Mouse (Mus musculus) CH12.LX (cell line): ENCODE results near the gene Frat1. TPM values are rescaled to one million over a fixed set of nuclear protein-coding genes. Genes with fewer than 3 reads are reported as not detected.

Source experiments
- DNase-seq: peaks from one replicate; pipeline ENCODE4 v3.0.0-alpha.2; 2013; ENCODE audit errors: extremely low read depth
- H3K27ac ChIP-seq: 2 replicates; pipeline ENCODE4 v1.5.1; 2012; ENCODE audit warnings: low read depth, mild to moderate bottlenecking, control low read depth, moderate library complexity; ENCODE audit not compliant: insufficient read depth
- H3K27me3 ChIP-seq: replicated peaks from 2 replicates; pipeline ENCODE3; 2012; ENCODE audit warnings: inconsistent platforms
- H3K36me3 ChIP-seq, 2 experiments: replicated peaks in 1 of 2; 2 replicates each; pipeline versions ENCODE3 to v1.6.1; 2012; ENCODE audit warnings: inconsistent platforms in 1 of 2, low read length in 1 of 2, mild to moderate bottlenecking in 1 of 2, mixed read lengths in 1 of 2, moderate library complexity in 1 of 2; ENCODE audit not compliant: control insufficient read depth in 1 of 2, insufficient read depth in 1 of 2
- H3K4me1 ChIP-seq, 2 experiments: 2 replicates each; pipeline ENCODE4 v1.6.1; 2012; ENCODE audit warnings: inconsistent platforms in 1 of 2, moderate library complexity in 1 of 2; ENCODE audit not compliant: insufficient read depth in 2 of 2, control insufficient read depth in 1 of 2
- H3K4me2 ChIP-seq: 2 replicates; pipeline ENCODE4 v1.6.1; 2012; ENCODE audit warnings: low read depth, mild to moderate bottlenecking, control low read depth; ENCODE audit not compliant: poor library complexity, insufficient read depth, severe bottlenecking
- H3K4me3 ChIP-seq, 3 experiments: fragments of 150-350 bp in 1 of 3; sonication (generic) in 1 of 3; replicated peaks in 1 of 3; 2 replicates each; pipeline versions ENCODE3 to v1.5.1; 2011 to 2012; ENCODE audit warnings: low read depth in 2 of 3, low read length in 2 of 3, mild to moderate bottlenecking in 2 of 3, moderate library complexity in 2 of 3, control low read depth in 1 of 3, improper control_type of control experiment in 1 of 3, inconsistent platforms in 1 of 3, mixed read lengths in 1 of 3; ENCODE audit not compliant: poor library complexity in 1 of 3
- H3K79me2 ChIP-seq: replicated peaks from 2 replicates; pipeline ENCODE4 v1.6.1; 2012; ENCODE audit warnings: mild to moderate bottlenecking, moderate library complexity; ENCODE audit not compliant: control insufficient read depth, poor library complexity, insufficient read depth, severe bottlenecking; ENCODE audit errors: extremely low read depth
- H3K9ac ChIP-seq: 2 replicates; pipeline ENCODE4 v1.6.1; 2012; ENCODE audit warnings: low read depth, mild to moderate bottlenecking, control low read depth, moderate library complexity; ENCODE audit not compliant: insufficient read depth
- H3K9me3 ChIP-seq: replicated peaks from 2 replicates; pipeline ENCODE3; 2012; ENCODE audit warnings: low read length, inconsistent platforms, mixed read lengths
- BHLHE40 ChIP-seq: IDR thresholded peaks from 2 replicates; pipeline ENCODE4 v1.6.1; 2011; ENCODE audit warnings: mild to moderate bottlenecking, low read depth, low read length, improper control_type of control experiment
- CHD1 ChIP-seq: IDR thresholded peaks from 2 replicates; pipeline ENCODE4 v1.6.1; 2012; ENCODE audit warnings: low read depth, low read length, improper control_type of control experiment, inconsistent platforms
- CHD2 ChIP-seq: IDR thresholded peaks from 2 replicates; pipeline ENCODE4 v1.6.1; 2011; ENCODE audit warnings: low read length, improper control_type of control experiment
- CTCF ChIP-seq, 2 experiments: IDR thresholded peaks in 1 of 2; conservative IDR thresholded peaks in 1 of 2; 2 replicates each; pipeline ENCODE4 v1.5.1; 2011 to 2012; ENCODE audit warnings: low read depth in 2 of 2, low read length in 2 of 2, improper control_type of control experiment in 1 of 2, inconsistent platforms in 1 of 2, mild to moderate bottlenecking in 1 of 2, moderate library complexity in 1 of 2
- E2F4 ChIP-seq: IDR thresholded peaks from 2 replicates; pipeline ENCODE4 v1.6.1; 2011; ENCODE audit warnings: low read depth, low read length, improper control_type of control experiment; ENCODE audit not compliant: insufficient replicate concordance
- ELF1 ChIP-seq: IDR thresholded peaks from 2 replicates; pipeline ENCODE4 v1.6.1; 2014; ENCODE audit warnings: low read depth, mild to moderate bottlenecking, inconsistent platforms, low read length, improper control_type of control experiment
- EP300 ChIP-seq: IDR thresholded peaks from 2 replicates; pipeline ENCODE4 v1.6.1; 2011; ENCODE audit warnings: low read length, improper control_type of control experiment
- ETS1 ChIP-seq: conservative IDR thresholded peaks from 2 replicates; pipeline ENCODE4 v1.6.1; 2012; ENCODE audit warnings: low read depth, mild to moderate bottlenecking, inconsistent platforms, low read length, improper control_type of control experiment, moderate library complexity
- IRF4 ChIP-seq: IDR thresholded peaks from 2 replicates; pipeline ENCODE4 v1.6.1; 2014; ENCODE audit warnings: low read depth, mild to moderate bottlenecking, inconsistent platforms, low read length, improper control_type of control experiment
- JUN ChIP-seq: IDR thresholded peaks from 2 replicates; pipeline ENCODE4 v1.6.1; 2011; ENCODE audit warnings: low read depth, mild to moderate bottlenecking, low read length, improper control_type of control experiment, moderate library complexity; ENCODE audit not compliant: insufficient read depth
- KAT2A ChIP-seq: IDR thresholded peaks from 2 replicates; pipeline ENCODE4 v1.6.1; 2012; ENCODE audit warnings: low read length, improper control_type of control experiment, inconsistent platforms; ENCODE audit not compliant: insufficient replicate concordance
- MAFK ChIP-seq: IDR thresholded peaks from 2 replicates; pipeline ENCODE4 v1.6.1; 2011; ENCODE audit warnings: low read length, improper control_type of control experiment; ENCODE audit not compliant: insufficient replicate concordance
- MAX ChIP-seq: IDR thresholded peaks from 2 replicates; pipeline ENCODE4 v1.6.1; 2011; ENCODE audit warnings: low read length, improper control_type of control experiment
- MAZ ChIP-seq: IDR thresholded peaks from 2 replicates; pipeline ENCODE4 v1.6.1; 2012; ENCODE audit warnings: low read depth, mild to moderate bottlenecking, inconsistent platforms, low read length, improper control_type of control experiment, moderate library complexity
- MXI1 ChIP-seq: IDR thresholded peaks from 2 replicates; pipeline ENCODE4 v1.6.1; 2011; ENCODE audit warnings: mild to moderate bottlenecking, low read depth, low read length, improper control_type of control experiment
- MYC ChIP-seq: IDR thresholded peaks from 2 replicates; pipeline ENCODE4 v1.6.1; 2011; ENCODE audit warnings: low read depth, mild to moderate bottlenecking, improper control_type of control experiment, low read length
- NELFE ChIP-seq: IDR thresholded peaks from 2 replicates; pipeline ENCODE4 v1.6.1; 2011; ENCODE audit warnings: low read depth, low read length, improper control_type of control experiment
- NRF1 ChIP-seq: IDR thresholded peaks from 2 replicates; pipeline ENCODE4 v1.6.1; 2014; ENCODE audit warnings: low read depth, mild to moderate bottlenecking, inconsistent platforms, low read length, improper control_type of control experiment, moderate library complexity
- PAX5 ChIP-seq: IDR thresholded peaks from 2 replicates; pipeline ENCODE4 v1.6.1; 2012; ENCODE audit warnings: low read length, inconsistent platforms, mixed read lengths
- POLR2A ChIP-seq: IDR thresholded peaks from 2 replicates; pipeline ENCODE4 v1.6.1; 2011; ENCODE audit warnings: low read depth, mild to moderate bottlenecking, improper control_type of control experiment, low read length
- RCOR1 ChIP-seq: conservative IDR thresholded peaks from 2 replicates; pipeline ENCODE4 v1.6.1; 2012; ENCODE audit warnings: low read depth, mild to moderate bottlenecking, inconsistent platforms, low read length, improper control_type of control experiment
- SIN3A ChIP-seq: IDR thresholded peaks from 2 replicates; pipeline ENCODE4 v1.6.1; 2012; ENCODE audit warnings: low read length, improper control_type of control experiment, inconsistent platforms
- SMC3 ChIP-seq: IDR thresholded peaks from 2 replicates; pipeline ENCODE4 v1.6.1; 2011; ENCODE audit warnings: low read depth, low read length, improper control_type of control experiment
- UBTF ChIP-seq: IDR thresholded peaks from 2 replicates; pipeline ENCODE4 v1.6.1; 2012; ENCODE audit warnings: low read depth, mild to moderate bottlenecking, inconsistent platforms, low read length, improper control_type of control experiment, moderate library complexity
- USF2 ChIP-seq: conservative IDR thresholded peaks from 2 replicates; pipeline ENCODE4 v1.6.1; 2011; ENCODE audit warnings: low read depth, low read length, improper control_type of control experiment
- ZC3H11A ChIP-seq: IDR thresholded peaks from 2 replicates; pipeline ENCODE4 v1.6.1; 2012; ENCODE audit warnings: low read depth, mild to moderate bottlenecking, inconsistent platforms, low read length, improper control_type of control experiment
- ZMIZ1 ChIP-seq: IDR thresholded peaks from 2 replicates; pipeline ENCODE4 v1.6.1; 2012; ENCODE audit warnings: low read depth, mild to moderate bottlenecking, inconsistent platforms, low read length, improper control_type of control experiment
- dilution Hi-C: fragments of 300-500 bp; cut with MboI; formaldehyde crosslinking; loops from 2 replicates; pipeline ENCODE4 v1.14.3; 2020; ENCODE audit warnings: low sequenced_read_pairs; ENCODE audit not compliant: extremely low pct_unique_long_range_greater_than_20kb, extremely low pct_ligation_motif_present
- in situ Hi-C: fragments of 300-500 bp; cut with MboI; formaldehyde crosslinking; loops from 3 replicates; pipeline ENCODE4 v1.14.3; 2019; ENCODE audit warnings: low sequenced_read_pairs, low pct_ligation_motif_present, low pct_unique_long_range_greater_than_20kb, mixed read lengths
- polyA plus RNA-seq: library from polyadenylated mRNA; unstranded; fragments of >175 nt; gene quantifications from 2 replicates; pipeline ENCODE4 v1.2.1, GENCODE M21; 2012; ENCODE audit warnings: low read depth; ENCODE audit not compliant: insufficient read length
- total RNA-seq, 2 experiments: library from RNA; depleted of rRNA; stranded (reverse); fragments of 300-350 nt in 1 of 2; fragments of >200 nt in 1 of 2; gene quantifications; 2 replicates each; pipeline ENCODE4 v1.2.3; 2012 to 2014

The Frat1 gene
- total and polyA plus RNA-seq, 3 experiments, result 0.64 to 2.0 (median 0.70) TPM

DNA sequence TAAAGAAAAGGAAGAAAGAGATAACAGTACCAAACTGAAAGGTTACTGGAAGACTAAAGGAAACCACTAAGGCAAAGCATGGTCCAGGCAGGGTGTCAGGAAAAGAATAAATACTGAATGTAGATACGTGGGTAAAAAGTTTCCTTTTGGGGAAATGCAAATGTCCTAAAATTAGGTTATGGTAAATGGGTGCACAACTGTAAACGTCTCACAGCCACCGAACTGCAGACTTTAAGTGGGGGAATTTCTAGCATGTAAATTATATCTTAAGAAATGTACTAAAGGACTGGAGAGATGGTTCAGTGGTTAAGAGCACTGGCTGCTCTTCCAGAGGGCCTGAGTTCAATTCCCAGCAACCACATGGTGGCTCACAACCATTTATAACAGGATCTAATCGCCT lies 11.0 kb upstream of the Frat1 start (continued):
- no peak for TF ChIP-seq MAZ
- peak; percentile 69; the same call in 1 of the 2 replicates for TF ChIP-seq MYC
- TF ChIP-seq NRF1, result no peak
- TF ChIP-seq ELF1, result peak; percentile 56; the same call in 1 of the 2 replicates
- no peak for TF ChIP-seq POLR2A
- TF ChIP-seq MAFK, result peak; percentile 57; the same call in 1 of the 2 replicates
- no peak for TF ChIP-seq CHD1
- TF ChIP-seq MXI1, result no peak
- TF ChIP-seq IRF4, result peak; percentile 47; the same call in 1 of the 2 replicates
- TF ChIP-seq PAX5, result no peak
- TF ChIP-seq KAT2A, result no peak
- TF ChIP-seq EP300, result peak; percentile 68
- TF ChIP-seq CTCF (conservative IDR thresholded peaks at IDR 0.05 in 1 of 2, IDR thresholded peaks at IDR 0.05 in 1 of 2; ENCODE audit: low read depth in 2 of 2, low read length in 2 of 2), result no peak
- no peak for TF ChIP-seq MAX

DNA sequence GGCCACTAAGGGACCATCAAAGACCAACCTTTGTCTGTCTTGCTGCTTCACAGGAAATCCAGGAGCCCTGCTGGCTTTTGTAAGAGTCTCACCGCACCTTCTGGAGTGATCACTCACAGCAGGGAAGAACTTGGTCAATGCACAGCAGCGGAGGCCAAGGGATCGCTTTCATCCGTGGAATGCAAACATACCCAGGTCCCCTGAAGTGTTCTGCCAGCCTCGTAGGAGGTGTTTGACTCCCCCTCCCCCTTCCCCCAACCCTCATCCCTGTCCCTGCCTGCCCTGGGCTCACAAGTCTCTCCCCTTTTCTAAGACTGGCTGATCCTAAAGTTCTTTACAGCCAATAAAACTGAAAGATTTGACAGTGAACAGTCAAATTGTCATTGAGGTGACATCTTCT lies 8.3 kb upstream of the Frat1 start:
- H3K79me2 ChIP-seq, result no peaks in the 10 kb centered on the region
- in situ Hi-C loops, result no loop called here

DNA sequence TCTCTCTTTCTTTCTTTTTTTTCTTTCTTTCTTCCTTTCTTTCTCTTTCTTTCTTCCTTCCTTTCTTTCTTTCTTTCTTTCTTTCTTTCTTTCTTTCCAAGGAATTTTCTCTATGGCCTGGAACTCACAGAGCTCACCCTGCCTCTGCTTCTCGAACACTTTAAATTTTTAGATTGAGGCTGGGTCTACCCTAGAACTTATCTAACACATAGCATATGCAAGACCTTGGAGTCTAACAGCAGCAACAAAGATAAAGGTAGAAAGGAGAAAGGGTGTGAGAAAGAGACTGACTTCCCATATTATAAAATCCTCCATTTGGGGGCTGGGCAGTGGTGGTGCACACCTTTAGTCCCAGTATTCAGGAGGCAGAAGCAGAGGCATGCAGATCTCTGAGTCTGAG lies 7.2 kb upstream of the Frat1 start:
- dilution Hi-C loops (no loop called here), in situ Hi-C loops (no loop called here)
- no peak overlapping the region for H3K4me2 ChIP-seq

More for the DNA sequence above, 8.3 kb upstream of the Frat1 start:
- Histone ChIP-seq H3K9me3 (no peaks in the 10 kb centered on the region), H3K27me3 (no peaks in the 10 kb centered on the region), H3K36me3 (no peaks in the 10 kb centered on the region), H3K4me1 (peaks cover 4 to 40% of the 10 kb centered on the region in 2 experiments; a peak in 3 of 4 replicates), H3K4me3 (no peak overlapping the region), H3K27ac (no peak overlapping the region), H3K4me2 (no peak overlapping the region), H3K9ac (no peak overlapping the region)
- no peak for TF ChIP-seq E2F4
- TF ChIP-seq SIN3A, result no peak
- no peak for TF ChIP-seq JUN
- no peak for TF ChIP-seq PAX5
- TF ChIP-seq CHD1, result no peak
- no peak for TF ChIP-seq ZMIZ1
- TF ChIP-seq UBTF, result no peak
- dilution Hi-C loops, result no loop called here
- DNase-seq, result no peak

More for the DNA sequence above, 7.2 kb upstream of the Frat1 start:
- Histone ChIP-seq H3K9me3 (no peaks in the 10 kb centered on the region), H3K4me3 (no peak overlapping the region), H3K9ac (no peak overlapping the region), H3K36me3 (no peaks in the 10 kb centered on the region), H3K27ac (no peak overlapping the region), H3K4me1 (peaks cover 4 to 31% of the 10 kb centered on the region in 2 experiments; a peak in 3 of 4 replicates), H3K27me3 (no peaks in the 10 kb centered on the region), H3K79me2 (no peaks in the 10 kb centered on the region)
- DNase-seq, result no peak
- no peak for TF ChIP-seq SMC3
- TF ChIP-seq POLR2A, result no peak
- no peak for TF ChIP-seq ETS1
- no peak for TF ChIP-seq CTCF (conservative IDR thresholded peaks at IDR 0.05 in 1 of 2, IDR thresholded peaks at IDR 0.05 in 1 of 2; ENCODE audit: low read depth in 2 of 2, low read length in 2 of 2)
- TF ChIP-seq MAX, result no peak
- no peak for TF ChIP-seq BHLHE40
- no peak for TF ChIP-seq USF2
- no peak for TF ChIP-seq RCOR1
- TF ChIP-seq NRF1, result no peak
- no peak for TF ChIP-seq ZC3H11A
- no peak for TF ChIP-seq CHD2
- TF ChIP-seq ZMIZ1, result no peak
- no peak for TF ChIP-seq MXI1
- TF ChIP-seq ELF1, result no peak
- no peak for TF ChIP-seq CHD1
- TF ChIP-seq MAFK, result no peak
- TF ChIP-seq NELFE, result no peak
